Mouse (Mus musculus) liver, adult 2 months (tissue): Measurements from ENCODE around the gene Adm2. TPM values are rescaled to one million over a fixed set of nuclear protein-coding genes. Genes with fewer than 3 reads are reported as not detected.

Experiments
- DNase-seq: peaks from one replicate; pipeline ENCODE4 v3.0.0-alpha.2; 2011; ENCODE audit warnings: low read depth, low spot score; ENCODE audit errors: extremely low read depth
- H3K27ac ChIP-seq: fragments of 200-500 bp; replicated peaks from 2 replicates; pipeline ENCODE4 v1.5.1; 2012; ENCODE audit warnings: low read depth, mild to moderate bottlenecking, control low read depth, inconsistent platforms, low read length; ENCODE audit not compliant: insufficient read depth
- H3K27me3 ChIP-seq: fragments of 200-500 bp; 2 replicates; pipeline ENCODE4 v1.6.1; 2012; ENCODE audit warnings: mild to moderate bottlenecking, moderate library complexity, low read length, inconsistent platforms; ENCODE audit not compliant: control insufficient read depth, insufficient read depth
- H3K36me3 ChIP-seq: fragments of 200-500 bp; 2 replicates; pipeline ENCODE4 v1.6.1; 2012; ENCODE audit warnings: low read length, inconsistent platforms; ENCODE audit not compliant: control insufficient read depth, insufficient read depth
- H3K4me1 ChIP-seq: fragments of 200-500 bp; 2 replicates; pipeline ENCODE4 v1.6.1; 2011; ENCODE audit warnings: low read length; ENCODE audit not compliant: control insufficient read depth, insufficient read depth
- H3K4me3 ChIP-seq: fragments of 200-500 bp; 2 replicates; pipeline ENCODE4 v1.5.1; 2011; ENCODE audit warnings: low read depth, mild to moderate bottlenecking, control low read depth, low read length, moderate library complexity; ENCODE audit not compliant: insufficient read depth
- H3K79me2 ChIP-seq: fragments of 200-500 bp; 2 replicates; pipeline ENCODE4 v1.6.1; 2012; ENCODE audit warnings: inconsistent platforms, mild to moderate bottlenecking, low read length, moderate library complexity; ENCODE audit not compliant: control insufficient read depth, insufficient read depth
- H3K9ac ChIP-seq: fragments of 200-500 bp; 2 replicates; pipeline ENCODE4 v1.6.1; 2012; ENCODE audit warnings: low read depth, mild to moderate bottlenecking, control low read depth, inconsistent platforms, low read length
- CTCF ChIP-seq: fragments of 200-500 bp; IDR thresholded peaks from 2 replicates; pipeline ENCODE4 v1.5.1; 2011; ENCODE audit warnings: low read depth, low read length, control low read depth
- POLR2A ChIP-seq: fragments of 200-500 bp; IDR thresholded peaks from 2 replicates; pipeline ENCODE4 v1.6.1; 2011; ENCODE audit warnings: low read length, control low read depth; ENCODE audit not compliant: insufficient read depth; ENCODE audit errors: extremely low read depth
- WGBS: fragments of 180-500 bp; shearing (Covaris S2); methylation state at CpG from one replicate; pipeline ENCODE4 v1.1.7; 2018; 5-methylcytosine and 5-hydroxymethylcytosine counted together
- polyA plus RNA-seq: library from polyadenylated mRNA; depleted of rRNA; stranded (reverse); fragments of >200 nt; gene quantifications from 2 replicates; pipeline ENCODE4 v1.2.3, GENCODE M21; 2012; rRNA removed
- total RNA-seq: library from RNA; depleted of rRNA; stranded (reverse); fragments of >200 nt; gene quantifications from 2 replicates; pipeline ENCODE4 v1.2.3, GENCODE M21; 2014; rRNA removed

Gene Adm2
- total and polyA plus RNA-seq, 2 experiments = not detected

DNA sequence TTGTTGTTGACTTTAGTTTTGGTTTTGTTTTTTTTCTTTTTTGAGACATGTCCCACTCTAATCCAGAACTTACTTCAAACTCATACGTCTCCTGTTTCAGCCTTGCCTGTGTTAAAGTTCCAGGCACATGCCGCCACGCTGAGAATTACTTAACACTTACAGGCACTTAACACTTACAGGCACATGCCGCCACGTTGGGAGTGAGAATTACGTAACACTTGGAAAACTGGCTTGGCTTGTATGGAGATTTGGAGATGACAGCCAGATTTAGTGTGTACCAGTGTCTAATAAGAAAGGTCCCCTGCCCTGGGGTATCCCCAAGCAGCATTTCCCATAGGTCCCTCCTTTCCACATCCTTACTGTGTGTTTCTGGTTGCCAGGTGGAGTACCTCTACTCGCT is 40.5 kb downstream of the Adm2 start:
- Histone ChIP-seq H3K4me1 (no peaks in the 10 kb centered on the region), H3K27ac (no peak overlapping the region), H3K27me3 (no peaks in the 10 kb centered on the region), H3K9ac (no peak overlapping the region), H3K4me3 (no peak overlapping the region), H3K36me3 (peaks cover 35% of the 10 kb centered on the region), H3K79me2 (peaks cover 3% of the 10 kb centered on the region; the same call in 1 of the 2 replicates)
- TF ChIP-seq POLR2A = no peak
- TF ChIP-seq CTCF = no peak
- DNase-seq = no peak
- WGBS = 70% methylated on average over 7 of the region's 7 CpGs

DNA sequence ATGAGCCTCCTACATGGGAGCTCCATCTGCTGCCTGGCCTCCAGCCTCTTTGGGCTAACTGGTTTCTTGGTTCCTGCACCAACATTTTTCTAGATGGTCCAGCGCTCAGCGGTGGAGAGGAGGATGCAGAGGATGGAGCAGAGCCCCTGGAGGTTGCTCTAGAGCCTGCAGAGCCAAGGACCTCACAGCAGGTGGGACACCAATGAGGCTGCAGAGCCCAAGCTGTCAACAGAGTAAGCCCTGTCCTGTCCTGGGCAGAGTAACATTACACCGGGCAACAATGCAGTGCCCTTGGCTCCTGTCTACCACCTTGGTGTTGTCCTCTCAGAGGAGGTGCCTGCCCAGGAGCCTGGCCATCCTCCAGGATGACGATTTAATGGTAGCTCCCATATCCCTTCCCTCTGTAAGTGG is 42.6 kb downstream of the Adm2 start:
- Histone ChIP-seq H3K4me3 (no peak overlapping the region), H3K27ac (no peak overlapping the region), H3K9ac (no peak overlapping the region), H3K36me3 (peaks cover 35% of the 10 kb centered on the region), H3K79me2 (no peaks in the 10 kb centered on the region), H3K4me1 (no peaks in the 10 kb centered on the region), H3K27me3 (no peaks in the 10 kb centered on the region)
- no peak for TF ChIP-seq POLR2A
- TF ChIP-seq CTCF = no peak
- DNase-seq = no peak
- 96% methylated on average over 4 of the region's 4 CpGs for WGBS

DNA sequence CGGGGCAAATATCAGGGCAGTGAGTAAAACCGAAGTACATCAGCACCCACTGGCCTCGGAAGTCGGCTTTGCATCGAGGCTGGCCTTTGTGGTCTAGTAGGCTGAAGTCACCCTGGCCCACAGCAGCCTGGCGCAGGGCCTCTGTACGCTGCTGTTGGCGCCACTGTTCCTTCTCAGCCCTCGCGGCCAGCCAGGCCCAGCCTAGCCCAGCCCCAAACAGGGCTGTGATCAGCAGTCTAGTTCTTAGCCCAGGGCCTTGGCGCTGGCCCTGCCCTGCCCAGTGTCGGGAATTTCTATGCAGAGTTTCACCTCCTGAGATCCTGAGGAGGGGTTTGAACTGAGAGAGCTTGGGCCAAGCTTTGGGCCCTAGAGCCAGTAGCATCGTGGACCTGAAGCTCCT is 49.5 kb downstream of the Adm2 start:
- WGBS = 71% methylated on average over 13 of the region's 13 CpGs

DNA sequence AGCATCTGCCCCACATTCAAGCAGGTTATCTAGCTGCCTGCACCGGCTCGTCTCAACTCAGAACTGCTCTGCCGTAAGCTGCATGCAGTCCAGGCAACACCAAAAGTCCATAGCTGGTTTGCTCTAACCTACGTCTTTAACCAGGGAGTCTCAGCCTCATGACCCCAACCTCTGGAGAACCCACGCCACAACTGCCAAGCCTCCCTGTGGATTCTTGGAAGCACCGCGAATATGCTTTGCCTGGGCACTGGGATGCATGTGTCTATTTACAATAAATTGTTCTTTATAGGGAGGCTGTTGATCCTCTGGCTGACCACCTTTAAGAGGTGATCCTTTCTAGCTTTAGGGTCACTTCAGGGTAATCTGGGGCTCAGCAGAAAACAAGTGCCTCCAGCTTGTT is 50.0 kb downstream of the Adm2 start:
- 73% methylated on average over 7 of the region's 7 CpGs for WGBS
- Histone ChIP-seq H3K4me1 (peaks cover 8% of the 10 kb centered on the region), H3K9ac (no peak overlapping the region; the same call in 1 of the 2 replicates), H3K36me3 (peaks cover 8% of the 10 kb centered on the region; the same call in 1 of the 2 replicates), H3K79me2 (peaks cover 4% of the 10 kb centered on the region; the same call in 1 of the 2 replicates), H3K27me3 (no peaks in the 10 kb centered on the region), H3K4me3 (no peak overlapping the region), H3K27ac (no peak overlapping the region)
- DNase-seq = no peak
- no peak for TF ChIP-seq POLR2A
- TF ChIP-seq CTCF = no peak

More for the DNA sequence above, 49.5 kb downstream of the Adm2 start:
- TF ChIP-seq POLR2A (no peak), CTCF (no peak)
- Histone ChIP-seq H3K4me1 (peaks cover 7% of the 10 kb centered on the region), H3K79me2 (peaks cover 4% of the 10 kb centered on the region; the same call in 1 of the 2 replicates), H3K27ac (no peak overlapping the region), H3K4me3 (no peak overlapping the region), H3K27me3 (no peaks in the 10 kb centered on the region), H3K36me3 (peaks cover 8% of the 10 kb centered on the region; the same call in 1 of the 2 replicates), H3K9ac (no peak overlapping the region)
- DNase-seq = no peak

DNA sequence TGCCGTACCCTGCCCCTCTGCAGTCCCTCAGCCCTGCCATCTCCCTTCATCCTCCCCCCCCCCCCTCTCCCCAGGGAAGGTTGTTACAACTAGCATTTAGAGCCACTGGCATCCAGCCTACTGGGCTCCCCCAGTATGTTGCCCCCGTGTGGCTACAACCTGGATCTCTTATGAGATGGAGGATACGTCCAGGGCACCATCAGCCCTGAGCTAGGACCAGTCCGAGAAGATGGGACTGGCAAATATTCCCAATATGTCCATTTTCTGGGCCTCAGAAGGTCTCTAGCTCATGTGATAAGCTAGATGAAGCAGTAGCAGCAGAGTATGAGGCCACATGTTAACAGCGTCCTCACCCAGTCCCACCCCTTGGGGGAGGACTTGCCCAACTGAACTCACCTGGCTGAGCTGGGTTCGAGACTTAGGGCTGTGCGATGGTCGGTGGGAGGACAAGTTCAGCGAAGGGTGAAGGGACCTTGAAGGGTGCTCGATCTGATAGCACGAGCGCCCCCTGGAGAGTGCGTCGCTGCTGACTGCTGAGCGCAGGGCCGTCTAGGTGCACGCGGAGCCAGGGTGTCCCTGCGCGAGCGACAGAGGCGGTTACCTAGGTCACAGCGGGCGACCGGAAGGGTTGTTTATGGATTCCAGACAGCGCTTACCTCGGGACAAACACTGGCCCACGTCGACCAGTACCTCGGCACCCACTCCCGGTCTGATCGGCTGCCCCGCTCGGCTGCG is 50.7 kb downstream of the Adm2 start:
- under 1% methylated on average over 35 of the region's 35 CpGs for WGBS
- peak; percentile 77 for DNase-seq
- TF ChIP-seq POLR2A (no peak), CTCF (peak; percentile 81)
- peak overlapping the region; percentile 67 for H3K4me3 ChIP-seq
- peaks cover 15% of the 10 kb centered on the region for H3K4me1 ChIP-seq
- peaks cover 6% of the 10 kb centered on the region; the same call in 1 of the 2 replicates for H3K36me3 ChIP-seq
- H3K9ac ChIP-seq = peak overlapping the region; percentile 88
- peak overlapping the region; percentile 93 for H3K27ac ChIP-seq
- H3K27me3 ChIP-seq = no peaks in the 10 kb centered on the region
- H3K79me2 ChIP-seq = peaks cover 4% of the 10 kb centered on the region; the same call in 1 of the 2 replicates

DNA sequence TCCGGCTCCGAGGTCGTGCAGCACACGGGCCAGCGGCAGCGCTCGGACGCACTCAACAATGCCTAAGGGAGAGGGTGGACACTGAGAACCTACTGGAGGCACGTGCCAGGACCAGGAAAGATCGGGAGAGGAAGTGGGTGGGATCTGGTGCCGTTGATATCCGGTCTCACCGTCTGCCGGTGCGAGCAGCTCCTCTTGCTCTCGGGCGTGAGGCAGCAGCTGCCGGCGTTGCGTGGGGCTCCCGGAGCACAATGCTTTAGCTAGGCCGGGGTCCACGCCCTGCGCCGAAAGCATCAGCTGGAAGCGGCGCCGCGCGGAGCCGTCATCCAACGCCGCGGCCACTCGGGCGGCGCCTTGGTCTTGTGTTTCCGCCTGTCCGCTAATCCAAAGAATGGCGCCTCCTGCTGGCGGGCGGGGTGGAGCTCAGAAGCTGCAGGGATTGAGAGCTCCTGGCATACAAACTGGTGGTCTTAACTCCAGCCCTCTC is 51.3 kb downstream of the Adm2 start, which contains the start of gene Sco2:
TSS of gene Sco2 (minus strand) at position 85 of the 487 bp plus-strand sequence.
- peak; percentile 66 for TF ChIP-seq POLR2A
- peak; percentile 86 for TF ChIP-seq CTCF
- peak within 1 kb of the TSS; percentile 67 for H3K4me3 ChIP-seq
- no peaks in the 10 kb centered on the region for H3K27me3 ChIP-seq
- DNase-seq = peak; percentile 86
- peaks cover 4% of the 10 kb centered on the region; the same call in 1 of the 2 replicates for H3K79me2 ChIP-seq
- peaks cover 16% of the 10 kb centered on the region for H3K4me1 ChIP-seq
- H3K9ac ChIP-seq = peak within 1 kb of the TSS; percentile 88
- H3K27ac ChIP-seq = peak within 1 kb of the TSS; percentile 93
- H3K36me3 ChIP-seq = peaks cover 6% of the 10 kb centered on the region; the same call in 1 of the 2 replicates
- WGBS = under 1% methylated on average over 42 of the region's 42 CpGs

Other genes starting within 250 kb of the Adm2 start
- gene Trabd, start 247.6 kb upstream of the Adm2 start, total RNA-seq = 64.0 and 64.4 TPM in 2 replicates
- gene Trabd, start 247.6 kb upstream of the Adm2 start, polyA plus RNA-seq = 65.5 and 81.6 TPM in 2 replicates
- gene Selenoo, start 233.6 kb upstream of the Adm2 start, total RNA-seq = 91.0 and 101 TPM in 2 replicates
- 105 and 122 TPM in 2 replicates for gene Selenoo, start 233.6 kb upstream of the Adm2 start, polyA plus RNA-seq
- 6.5 and 7.5 TPM in 2 replicates for gene Tubgcp6, start 199.6 kb upstream of the Adm2 start, total RNA-seq
- 9.1 and 13.2 TPM in 2 replicates for gene Tubgcp6, start 199.6 kb upstream of the Adm2 start, polyA plus RNA-seq
- 10.0 and 10.5 TPM in 2 replicates for gene Hdac10, start 194.0 kb upstream of the Adm2 start, total RNA-seq
- gene Hdac10, start 194.0 kb upstream of the Adm2 start, polyA plus RNA-seq = 16.8 and 22.0 TPM in 2 replicates
- 2.4 and 3.3 TPM in 2 replicates for gene Mapk12, start 182.0 kb upstream of the Adm2 start, total RNA-seq
- gene Mapk12, start 182.0 kb upstream of the Adm2 start, polyA plus RNA-seq = 1.6 and 2.1 TPM in 2 replicates
- gene Mapk11, start 173.1 kb upstream of the Adm2 start, total RNA-seq = 0.74 and 1.1 TPM in 2 replicates
- gene Mapk11, start 173.1 kb upstream of the Adm2 start, polyA plus RNA-seq = 1.1 and 1.3 TPM in 2 replicates
- 80.0 and 111 TPM in 2 replicates for gene Plxnb2, start 141.9 kb upstream of the Adm2 start, total RNA-seq
- gene Plxnb2, start 141.9 kb upstream of the Adm2 start, polyA plus RNA-seq = 189 and 199 TPM in 2 replicates
- gene Dennd6b, start 126.2 kb upstream of the Adm2 start, total RNA-seq = 2.8 and 3.4 TPM in 2 replicates
- gene Dennd6b, start 126.2 kb upstream of the Adm2 start, polyA plus RNA-seq = 8.4 and 10.0 TPM in 2 replicates
- 43.9 and 57.5 TPM in 2 replicates for gene Ppp6r2, start 111.2 kb upstream of the Adm2 start, total RNA-seq
- gene Ppp6r2, start 111.2 kb upstream of the Adm2 start, polyA plus RNA-seq = 115 and 143 TPM in 2 replicates
- gene Sbf1, start 7.4 kb upstream of the Adm2 start, total RNA-seq = 22.3 and 32.7 TPM in 2 replicates
- 75.5 and 99.0 TPM in 2 replicates for gene Sbf1, start 7.4 kb upstream of the Adm2 start, polyA plus RNA-seq
- 0.28 and 0.54 TPM in 2 replicates for gene Miox, start 11.7 kb downstream of the Adm2 start, total RNA-seq
- gene Miox, start 11.7 kb downstream of the Adm2 start, polyA plus RNA-seq = 0.31 and 0.32 TPM in 2 replicates
- 4.3 and 8.0 TPM in 2 replicates for gene Lmf2, start 32.9 kb downstream of the Adm2 start, total RNA-seq
- 20.8 and 21.3 TPM in 2 replicates for gene Lmf2, start 32.9 kb downstream of the Adm2 start, polyA plus RNA-seq
- gene Ncaph2, start 33.0 kb downstream of the Adm2 start, total RNA-seq = 26.9 and 31.7 TPM in 2 replicates
- gene Ncaph2, start 33.0 kb downstream of the Adm2 start, polyA plus RNA-seq = 52.1 and 63.9 TPM in 2 replicates
- gene Sco2, start 51.1 kb downstream of the Adm2 start, total RNA-seq = 105 and 131 TPM in 2 replicates
- gene Sco2, start 51.1 kb downstream of the Adm2 start, polyA plus RNA-seq = 353 and 400 TPM in 2 replicates
- gene Tymp, start 54.3 kb downstream of the Adm2 start, total RNA-seq = 48.7 and 62.5 TPM in 2 replicates
- gene Tymp, start 54.3 kb downstream of the Adm2 start, polyA plus RNA-seq = 126 and 160 TPM in 2 replicates
- 2.0 and 3.8 TPM in 2 replicates for gene Odf3b, start 56.6 kb downstream of the Adm2 start, total RNA-seq
- gene Odf3b, start 56.6 kb downstream of the Adm2 start, polyA plus RNA-seq = 29.8 and 41.7 TPM in 2 replicates
- 0.07 and 0.28 TPM in 2 replicates for gene Klhdc7b, start 62.2 kb downstream of the Adm2 start, total RNA-seq
- 0.30 and 0.34 TPM in 2 replicates for gene Klhdc7b, start 62.2 kb downstream of the Adm2 start, polyA plus RNA-seq
- gene Syce3, start 87.8 kb downstream of the Adm2 start, total RNA-seq = not detected in 2 replicates
- gene Syce3, start 87.8 kb downstream of the Adm2 start, polyA plus RNA-seq = not detected in 2 replicates
- 1.5 and 1.9 TPM in 2 replicates for gene Cpt1b, start 103.1 kb downstream of the Adm2 start, total RNA-seq
- 0.82 and 1.3 TPM in 2 replicates for gene Cpt1b, start 103.1 kb downstream of the Adm2 start, polyA plus RNA-seq
- 1.1 and 1.6 TPM in 2 replicates for gene C730034F03Rik, start 106.9 kb downstream of the Adm2 start, total RNA-seq
- gene C730034F03Rik, start 106.9 kb downstream of the Adm2 start, polyA plus RNA-seq = 0.50 and 0.83 TPM in 2 replicates
- gene Gm44502, start 107.0 kb downstream of the Adm2 start, total RNA-seq = not detected in 2 replicates
- gene Gm44502, start 107.0 kb downstream of the Adm2 start, polyA plus RNA-seq = 0.30 and 1.5 TPM in 2 replicates
- 25.4 and 25.9 TPM in 2 replicates for gene Chkb, start 107.2 kb downstream of the Adm2 start, total RNA-seq
- 42.0 and 47.2 TPM in 2 replicates for gene Chkb, start 107.2 kb downstream of the Adm2 start, polyA plus RNA-seq
- not detected in 2 replicates for gene Mapk8ip2, start 131.2 kb downstream of the Adm2 start, total RNA-seq
- 0.01 TPM in 1 of 2 replicates, not detected in the other for gene Mapk8ip2, start 131.2 kb downstream of the Adm2 start, polyA plus RNA-seq
- gene Arsa, start 154.7 kb downstream of the Adm2 start, total RNA-seq = 4.2 and 6.7 TPM in 2 replicates
- 18.2 and 29.1 TPM in 2 replicates for gene Arsa, start 154.7 kb downstream of the Adm2 start, polyA plus RNA-seq
- gene Shank3, start 176.9 kb downstream of the Adm2 start, total RNA-seq = 1.5 and 3.2 TPM in 2 replicates
- 2.7 and 3.9 TPM in 2 replicates for gene Shank3, start 176.9 kb downstream of the Adm2 start, polyA plus RNA-seq
- gene Acr, start 245.6 kb downstream of the Adm2 start, total RNA-seq = not detected in 2 replicates
- gene Acr, start 245.6 kb downstream of the Adm2 start, polyA plus RNA-seq = 0.10 and 0.16 TPM in 2 replicates